Mouse (Mus musculus) Patski (cell line): Measurements from ENCODE around the gene Sqstm1. TPM values are rescaled to one million over a fixed set of nuclear protein-coding genes. Genes with fewer than 3 reads are reported as not detected.

Experiments used
- ATAC-seq: fragments of 100-300 bp; one replicate; pipeline ENCODE4 v1.8.0; 2021
- CTCF ChIA-PET: fragments of 350-600 bp; sonication (Branson Sonifier 250); formaldehyde crosslinking; loops from one replicate; lab custom pipeline; 2022; ENCODE audit warnings: inconsistent platforms; lab: Charles Lee
- POLR2A ChIA-PET: fragments of 350-600 bp; sonication (Branson Sonifier 250); formaldehyde crosslinking; loops from one replicate; lab custom pipeline; 2022; ENCODE audit warnings: antibody characterized with exemption, inconsistent platforms; lab: Charles Lee
- DNase-seq: peaks from one replicate; pipeline ENCODE4 v3.0.0-alpha.2; 2011; ENCODE audit warnings: low read depth, low spot score
- H3K27me3 ChIP-seq: fragments of 371-371 bp; one replicate; pipeline ENCODE4 v1.5.1; 2021
- CTCF ChIP-seq: fragments of 100-300 bp; IDR thresholded peaks from one replicate; pipeline ENCODE4 v1.5.1; 2021
- in situ Hi-C: fragments of 300-500 bp; cut with MboI; formaldehyde crosslinking; loops from 3 replicates; pipeline ENCODE4 v1.11.1; 2018; ENCODE audit warnings: low pct_unique_long_range_greater_than_20kb, mixed read lengths
- polyA plus RNA-seq: library from polyadenylated mRNA; unstranded; gene quantifications from one replicate; pipeline ENCODE4 v1.2.3, GENCODE M21; 2021

The Sqstm1 gene
- polyA plus RNA-seq, 1 experiment from 2014 or later: 530 TPM

GRCm38 (mm10) chr11:50161578-50162304 lies 48.9 kb downstream of the Sqstm1 start:
- ChIA-PET POLR2A (interaction anchor here (0.6 to 1.2 kb wide), 4 partner anchors 14 to 64 kb away, joined by 3 read pairs; partner anchors contain the start of genes Mgat4b and Sqstm1), CTCF (interaction anchor here (0.7 to 3.2 kb wide), 18 partner anchors 9 to 77 kb away, joined by 3 to 23 read pairs (median 6); partner anchors contain the start of gene Mrnip)
- in situ Hi-C loops: loop anchor here (5.0 kb wide), 1 partner anchor 66 kb away; no protein-coding TSS in a partner anchor
- peak; percentile 96 for TF ChIP-seq CTCF
- ATAC-seq: peak; percentile 63
- DNase-seq: peak; percentile 10
- H3K27me3 ChIP-seq: no peaks in the 10 kb centered on the region

- in situ Hi-C loops: no loop called here
- H3K27me3 ChIP-seq: no peaks in the 10 kb centered on the region
- TF ChIP-seq CTCF: no peak
- DNase-seq (no peak), ATAC-seq (no peak)
- POLR2A ChIA-PET: no interaction called here
- CTCF ChIA-PET: interaction anchor here (1.0 to 1.1 kb wide), 2 partner anchors 65 to 72 kb away, joined by 3 to 4 read pairs; no protein-coding TSS in a partner anchor
Observed at GRCm38 (mm10) chr11:50159347-50159746, 51.3 kb downstream of the Sqstm1 start.

GRCm38 (mm10) chr11:50158346-50158745 lies 52.3 kb downstream of the Sqstm1 start:
- in situ Hi-C loops: no loop called here
- TF ChIP-seq CTCF: no peak
- ATAC-seq: no peak

GRCm38 (mm10) chr11:50156725-50157258 lies 53.8 kb downstream of the Sqstm1 start:
- no peaks in the 10 kb centered on the region for H3K27me3 ChIP-seq
- in situ Hi-C loops: no loop called here
- CTCF ChIA-PET: no interaction called here
- no peak for DNase-seq
- POLR2A ChIA-PET: interaction anchor here (0.8 to 1.0 kb wide), 2 partner anchors 9 to 19 kb away, joined by 3 read pairs; no protein-coding TSS in a partner anchor
- no peak for ATAC-seq
- no peak for TF ChIP-seq CTCF

More at GRCm38 (mm10) chr11:50158346-50158745, 52.3 kb downstream of the Sqstm1 start:
- ChIA-PET POLR2A (no interaction called here), CTCF (no interaction called here)
- no peaks in the 10 kb centered on the region for H3K27me3 ChIP-seq
- DNase-seq: no peak

- ATAC-seq (peak; percentile 40), DNase-seq (no peak)
- in situ Hi-C loops: no loop called here
- TF ChIP-seq CTCF: no peak
- H3K27me3 ChIP-seq: no peaks in the 10 kb centered on the region
- CTCF ChIA-PET: no interaction called here
- POLR2A ChIA-PET: interaction anchor here (1.0 kb wide), 1 partner anchor 20 kb away, joined by 3 read pairs; no protein-coding TSS in a partner anchor
Observed at GRCm38 (mm10) chr11:50155785-50156184, 54.8 kb downstream of the Sqstm1 start.

- no peaks in the 10 kb centered on the region for H3K27me3 ChIP-seq
- DNase-seq (no peak), ATAC-seq (no peak)
- in situ Hi-C loops: no loop called here
- ChIA-PET POLR2A (no interaction called here), CTCF (interaction anchor here (0.7 to 2.9 kb wide), 3 partner anchors 9 to 24 kb away, joined by 3 to 13 read pairs (median 3); partner anchors contain the start of gene Tbc1d9b)
- no peak for TF ChIP-seq CTCF
Observed at GRCm38 (mm10) chr11:50154777-50155520, 55.7 kb downstream of the Sqstm1 start.

- CTCF ChIA-PET: interaction anchor here (1.1 to 2.9 kb wide), 4 partner anchors 8 to 23 kb away, joined by 3 to 17 read pairs (median 8); partner anchors contain the start of gene Tbc1d9b
- in situ Hi-C loops: no loop called here
- no peak for TF ChIP-seq CTCF
- POLR2A ChIA-PET: no interaction called here
- no peak for DNase-seq
- H3K27me3 ChIP-seq: no peaks in the 10 kb centered on the region
- no peak for ATAC-seq
Observed at GRCm38 (mm10) chr11:50154166-50154565, 56.5 kb downstream of the Sqstm1 start.

- in situ Hi-C loops: no loop called here
Observed at GRCm38 (mm10) chr11:50151374-50151773, 59.3 kb downstream of the Sqstm1 start.

GRCm38 (mm10) chr11:50149603-50150150 lies 61.0 kb downstream of the Sqstm1 start:
- DNase-seq (no peak), ATAC-seq (no peak)
- ChIA-PET POLR2A (no interaction called here), CTCF (no interaction called here)
- in situ Hi-C loops: no loop called here
- no peaks in the 10 kb centered on the region for H3K27me3 ChIP-seq
- TF ChIP-seq CTCF: no peak

More at GRCm38 (mm10) chr11:50151374-50151773, 59.3 kb downstream of the Sqstm1 start:
- no peak for TF ChIP-seq CTCF
- CTCF ChIA-PET: interaction anchor here (1.2 kb wide), 1 partner anchor 11 kb away, joined by 4 read pairs; no protein-coding TSS in a partner anchor
- POLR2A ChIA-PET: no interaction called here
- DNase-seq: no peak
- no peak for ATAC-seq
- H3K27me3 ChIP-seq: no peaks in the 10 kb centered on the region

Other genes with a start within 250 kb of the Sqstm1 start
- 104 TPM for gene Rnf130, start 185.5 kb downstream of the Sqstm1 start, polyA plus RNA-seq
- 90.9 TPM for gene Tbc1d9b, start 79.4 kb downstream of the Sqstm1 start, polyA plus RNA-seq
- gene Mrnip, start 36.4 kb downstream of the Sqstm1 start, polyA plus RNA-seq: 5.9 TPM
- gene Mgat4b, start 63 bp upstream of the Sqstm1 start, polyA plus RNA-seq: 200 TPM
- gene Ltc4s, start 27.8 kb upstream of the Sqstm1 start, polyA plus RNA-seq: not detected
- gene Maml1, start 81.5 kb upstream of the Sqstm1 start, polyA plus RNA-seq: 21.5 TPM
- 801 TPM for gene Canx, start 114.8 kb upstream of the Sqstm1 start, polyA plus RNA-seq
- not detected for gene Cby3, start 143.6 kb upstream of the Sqstm1 start, polyA plus RNA-seq
- gene Hnrnph1, start 166.2 kb upstream of the Sqstm1 start, polyA plus RNA-seq: 503 TPM
- gene Rufy1, start 220.3 kb upstream of the Sqstm1 start, polyA plus RNA-seq: 35.8 TPM